Mouse (Mus musculus) kidney, embryonic 15.5 days (tissue): ENCODE data around the gene Zbtb20. TPM values are rescaled to one million over a fixed set of nuclear protein-coding genes. Genes with fewer than 3 reads are reported as not detected.

Experiments used
- ATAC-seq: fragments of 200-750 bp; cut with Nextera tagmentation; replicated peaks from 2 replicates; pipeline ENCODE4 v1.8.0; 2017; ENCODE audit warnings: moderate TSS enrichment; ENCODE audit not compliant: low FRiP score
- H3K27ac ChIP-seq: fragments of 300-500 bp; sonication (generic); 2 replicates; pipeline ENCODE4 v1.5.1; 2015; ENCODE audit warnings: mild to moderate bottlenecking, inconsistent platforms
- H3K27me3 ChIP-seq: fragments of 300-500 bp; sonication (generic); 2 replicates; pipeline ENCODE4 v1.6.1; 2015; ENCODE audit warnings: inconsistent platforms
- H3K36me3 ChIP-seq: fragments of 300-500 bp; sonication (generic); 2 replicates; pipeline ENCODE4 v1.6.1; 2015; ENCODE audit warnings: inconsistent platforms
- H3K4me1 ChIP-seq: fragments of 300-500 bp; sonication (generic); 2 replicates; pipeline ENCODE4 v1.6.1; 2015; ENCODE audit warnings: inconsistent platforms
- H3K4me2 ChIP-seq: fragments of 300-500 bp; sonication (generic); 2 replicates; pipeline ENCODE4 v1.6.1; 2015; ENCODE audit warnings: moderate library complexity, mild to moderate bottlenecking, inconsistent platforms
- H3K4me3 ChIP-seq: fragments of 300-500 bp; sonication (generic); replicated peaks from 2 replicates; pipeline ENCODE4 v1.5.1; 2015; ENCODE audit warnings: mild to moderate bottlenecking, inconsistent platforms
- H3K9ac ChIP-seq: fragments of 300-500 bp; sonication (generic); 2 replicates; pipeline ENCODE4 v1.6.1; 2015; ENCODE audit warnings: mild to moderate bottlenecking, inconsistent platforms
- H3K9me3 ChIP-seq: fragments of 300-500 bp; sonication (generic); replicated peaks from 2 replicates; pipeline ENCODE4 v1.6.1; 2016; ENCODE audit warnings: inconsistent platforms
- WGBS: fragments of 180-500 bp; shearing (Covaris S2); methylation state at CpG from one replicate; pipeline ENCODE4 v1.1.7; 2015; ENCODE audit warnings: mixed read lengths; 5-methylcytosine and 5-hydroxymethylcytosine counted together
- polyA plus RNA-seq: library from polyadenylated mRNA; unstranded; fragments of >200 nt; fragmentation: Nextera tagmentation; extraction: Ambion mirVana; gene quantifications from 2 replicates; pipeline ENCODE4 v1.2.1, GENCODE M21; 2015

The Zbtb20 gene
- polyA plus RNA-seq, 1 experiment from 2014 or later, result 41.2 TPM

DNA sequence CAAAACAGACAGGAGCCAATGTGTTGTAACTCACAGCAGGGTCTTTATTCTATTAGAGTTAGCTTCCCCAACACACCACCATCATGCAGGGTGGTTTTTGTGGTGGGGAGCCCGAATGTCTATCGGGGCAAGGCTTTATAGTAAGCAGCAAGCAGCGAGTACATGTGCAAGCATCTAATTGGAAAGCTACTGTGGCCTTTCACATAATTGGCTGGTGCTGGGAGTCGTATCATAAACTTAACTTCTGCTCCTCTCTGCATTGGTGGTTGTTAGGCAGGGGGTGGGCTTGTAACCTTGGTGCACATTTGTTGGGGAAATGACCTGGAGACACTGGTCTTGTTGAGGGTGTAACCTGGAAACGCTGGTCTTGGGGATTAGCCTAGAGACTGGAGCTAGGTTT lies 207.1 kb downstream of the Zbtb20 start:
- WGBS, result 83% methylated on average over 5 of the region's 5 CpGs
- ATAC-seq, result no peak
- Histone ChIP-seq H3K4me1 (peaks cover 11% of the 10 kb centered on the region; the same call in 1 of the 2 replicates), H3K4me3 (no peak overlapping the region), H3K27me3 (no peaks in the 10 kb centered on the region), H3K36me3 (no peaks in the 10 kb centered on the region), H3K9ac (no peak overlapping the region), H3K9me3 (no peaks in the 10 kb centered on the region), H3K27ac (no peak overlapping the region), H3K4me2 (no peak overlapping the region)

DNA sequence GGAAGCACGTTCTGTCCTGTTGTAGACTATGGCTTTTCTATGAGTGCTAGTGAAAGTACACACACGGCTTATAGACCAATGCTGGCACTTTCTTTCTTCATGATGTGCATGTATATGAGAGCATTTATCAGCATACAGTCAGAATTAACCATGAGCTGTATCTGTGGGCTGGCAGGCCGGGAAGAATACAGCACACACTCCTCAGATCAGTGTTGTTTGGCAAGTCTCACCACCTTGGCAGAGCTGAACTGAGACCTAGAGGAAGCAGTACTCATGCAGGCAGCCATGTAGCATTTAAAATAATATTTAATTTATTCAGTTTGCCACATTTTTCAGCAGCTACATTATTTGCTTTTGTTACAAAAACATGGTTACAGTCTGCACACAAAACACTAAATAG lies 214.5 kb downstream of the Zbtb20 start:
- 84% methylated on average over 3 of the region's 3 CpGs for WGBS
- no peaks in the 10 kb centered on the region for H3K9me3 ChIP-seq
- no peak overlapping the region for H3K9ac ChIP-seq
- H3K4me2 ChIP-seq, result no peak overlapping the region
- ATAC-seq, result no peak
- no peak overlapping the region for H3K4me3 ChIP-seq
- H3K27ac ChIP-seq, result no peak overlapping the region
- no peaks in the 10 kb centered on the region for H3K4me1 ChIP-seq
- H3K27me3 ChIP-seq, result no peaks in the 10 kb centered on the region
- H3K36me3 ChIP-seq, result no peaks in the 10 kb centered on the region

DNA sequence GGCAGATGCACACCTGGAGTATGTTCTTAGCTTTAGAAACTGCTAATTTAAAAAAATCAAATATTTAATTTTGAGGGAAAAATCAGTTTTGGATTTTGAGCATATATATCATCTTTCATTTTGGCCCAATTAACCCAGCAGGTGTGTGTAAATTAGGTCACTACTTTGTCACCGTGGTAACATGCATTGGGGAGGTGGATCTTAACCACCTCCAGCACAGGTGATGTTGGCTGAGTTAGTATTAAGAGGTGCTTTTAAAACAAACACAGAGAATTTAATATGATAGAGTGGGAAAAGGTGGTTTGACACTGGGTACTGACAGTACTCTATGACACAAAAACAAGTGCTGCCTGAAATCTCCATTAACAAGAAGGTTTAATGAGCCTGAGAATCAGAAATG lies 218.5 kb downstream of the Zbtb20 start:
- Histone ChIP-seq H3K4me3 (no peak overlapping the region), H3K4me1 (no peaks in the 10 kb centered on the region), H3K9ac (no peak overlapping the region), H3K9me3 (no peaks in the 10 kb centered on the region), H3K27ac (no peak overlapping the region), H3K36me3 (no peaks in the 10 kb centered on the region), H3K27me3 (no peaks in the 10 kb centered on the region), H3K4me2 (no peak overlapping the region)
- 90% methylated on average over 1 of the region's 1 CpGs for WGBS
- no peak for ATAC-seq

DNA sequence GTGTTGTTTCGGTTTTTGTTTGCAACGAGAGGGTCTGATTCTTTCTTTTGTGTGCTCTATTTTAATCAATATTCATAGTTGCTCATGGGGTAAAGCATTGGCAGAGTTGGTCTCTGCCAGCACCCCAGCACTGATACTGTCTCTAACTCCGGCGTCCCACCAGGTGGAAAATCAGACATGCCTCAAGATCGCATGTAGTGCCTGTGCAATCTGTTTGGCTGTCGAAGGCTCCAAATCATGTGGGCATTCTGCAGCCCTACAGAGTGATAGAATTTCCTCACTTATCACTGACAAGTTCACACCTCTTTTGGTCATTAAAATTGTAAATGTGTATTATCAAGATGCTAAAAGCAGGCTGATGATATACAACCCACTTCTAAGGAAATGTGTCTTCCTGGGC lies 219.1 kb downstream of the Zbtb20 start:
- 86% methylated on average over 6 of the region's 6 CpGs for WGBS
- Histone ChIP-seq H3K9me3 (no peaks in the 10 kb centered on the region), H3K27me3 (no peaks in the 10 kb centered on the region), H3K27ac (no peak overlapping the region), H3K4me1 (no peaks in the 10 kb centered on the region), H3K4me2 (no peak overlapping the region), H3K36me3 (no peaks in the 10 kb centered on the region), H3K4me3 (no peak overlapping the region), H3K9ac (no peak overlapping the region)
- no peak for ATAC-seq

DNA sequence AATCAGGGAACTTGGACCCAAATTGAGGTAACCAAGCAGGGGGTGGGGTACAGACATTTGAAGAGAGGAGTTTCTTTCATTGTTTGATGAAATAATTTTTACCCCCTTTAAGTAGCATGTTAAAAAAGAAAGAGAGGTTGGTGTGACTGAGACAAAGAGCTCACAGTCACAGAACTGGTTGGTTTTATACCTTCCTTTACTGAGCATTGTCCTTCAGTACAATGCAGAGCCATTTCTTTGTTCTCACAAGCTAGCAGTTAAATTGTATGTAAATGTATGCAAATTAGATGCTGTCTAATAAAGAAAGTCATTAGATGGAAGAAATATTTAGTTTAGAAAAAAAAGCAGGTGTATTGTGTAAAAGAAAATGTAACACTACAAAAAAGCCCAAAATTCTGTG lies 220.4 kb downstream of the Zbtb20 start:
- Histone ChIP-seq H3K4me3 (no peak overlapping the region), H3K36me3 (no peaks in the 10 kb centered on the region), H3K27me3 (no peaks in the 10 kb centered on the region), H3K27ac (no peak overlapping the region), H3K9ac (no peak overlapping the region), H3K4me1 (no peaks in the 10 kb centered on the region), H3K9me3 (no peaks in the 10 kb centered on the region), H3K4me2 (no peak overlapping the region)
- ATAC-seq, result no peak

DNA sequence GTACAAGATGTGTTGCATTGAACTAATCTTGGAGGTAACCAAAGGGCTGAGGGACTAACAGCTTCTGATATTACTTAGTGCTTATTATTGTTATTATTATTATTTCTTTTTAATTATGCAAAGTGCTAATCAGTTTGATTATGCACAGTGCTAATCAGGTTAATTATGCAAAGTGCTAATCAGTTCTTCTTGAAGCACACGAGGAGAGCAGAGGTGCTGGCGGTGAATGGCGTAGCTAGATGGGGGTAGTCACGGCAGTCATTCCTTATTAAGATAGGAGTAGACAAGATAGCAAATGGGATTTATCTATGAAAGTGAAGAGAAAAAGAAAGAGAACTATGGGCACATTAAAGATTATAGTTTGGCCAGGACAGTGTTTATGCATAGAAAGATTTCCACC lies 222.5 kb downstream of the Zbtb20 start:
- Histone ChIP-seq H3K36me3 (no peaks in the 10 kb centered on the region), H3K9ac (no peak overlapping the region), H3K27ac (no peak overlapping the region), H3K4me3 (no peak overlapping the region), H3K27me3 (no peaks in the 10 kb centered on the region), H3K9me3 (no peaks in the 10 kb centered on the region), H3K4me1 (no peaks in the 10 kb centered on the region), H3K4me2 (no peak overlapping the region)
- WGBS, result 88% methylated on average over 4 of the region's 4 CpGs
- ATAC-seq, result no peak

DNA sequence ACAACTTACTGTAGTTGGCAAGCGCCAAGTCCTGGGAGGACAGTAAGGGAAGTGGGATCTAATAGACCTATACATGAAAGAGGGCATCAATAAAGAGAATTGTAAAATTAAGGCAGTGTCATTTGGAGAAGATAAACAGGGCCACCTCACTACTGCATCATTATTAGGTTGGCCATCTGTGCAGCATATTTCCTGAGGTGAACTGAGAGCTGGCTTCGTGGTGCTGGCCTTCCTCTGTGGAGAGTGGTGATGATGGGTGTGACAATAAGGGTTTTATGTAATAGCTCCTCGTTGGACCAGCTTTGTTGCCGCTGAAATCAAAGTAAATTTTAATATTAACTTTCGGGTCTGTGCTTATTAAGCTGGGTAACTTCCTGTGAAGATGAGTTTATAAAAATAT lies 223.0 kb downstream of the Zbtb20 start:
- WGBS, result 84% methylated on average over 5 of the region's 5 CpGs

DNA sequence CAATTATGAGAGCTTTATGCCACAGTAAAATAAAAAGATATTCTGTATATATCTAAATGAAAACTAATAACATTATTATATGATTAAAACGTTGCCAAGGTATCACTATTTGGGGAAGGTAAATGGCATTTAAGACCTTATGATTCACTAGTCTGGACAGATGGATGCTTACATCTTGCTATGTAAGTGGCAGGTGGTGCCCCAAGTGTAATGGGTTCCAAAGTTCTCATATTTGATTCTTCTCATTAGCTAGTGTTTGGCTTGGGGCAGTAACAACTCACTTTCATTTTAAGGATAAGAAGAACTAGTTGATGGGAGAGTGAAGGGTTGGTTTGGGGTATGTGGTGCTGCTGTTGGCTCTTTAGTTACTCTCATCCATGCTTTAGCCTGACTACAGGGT lies 235.6 kb downstream of the Zbtb20 start:
- ATAC-seq, result no peak
- H3K4me2 ChIP-seq, result no peak overlapping the region
- H3K9ac ChIP-seq, result no peak overlapping the region
- WGBS, result 71% methylated on average over 1 of the region's 1 CpGs
- 0 out of 2 replicates have a peak, but pooled peaks cover 3% of the 10 kb centered on the region for H3K4me1 ChIP-seq
- H3K9me3 ChIP-seq, result no peaks in the 10 kb centered on the region
- no peaks in the 10 kb centered on the region for H3K36me3 ChIP-seq
- no peak overlapping the region for H3K27ac ChIP-seq
- H3K27me3 ChIP-seq, result no peaks in the 10 kb centered on the region
- H3K4me3 ChIP-seq, result no peak overlapping the region

More for the DNA sequence above, 223.0 kb downstream of the Zbtb20 start:
- ATAC-seq, result no peak
- Histone ChIP-seq H3K27me3 (no peaks in the 10 kb centered on the region), H3K9me3 (no peaks in the 10 kb centered on the region), H3K4me1 (no peaks in the 10 kb centered on the region), H3K27ac (no peak overlapping the region), H3K36me3 (no peaks in the 10 kb centered on the region), H3K9ac (no peak overlapping the region), H3K4me3 (no peak overlapping the region), H3K4me2 (no peak overlapping the region)

DNA sequence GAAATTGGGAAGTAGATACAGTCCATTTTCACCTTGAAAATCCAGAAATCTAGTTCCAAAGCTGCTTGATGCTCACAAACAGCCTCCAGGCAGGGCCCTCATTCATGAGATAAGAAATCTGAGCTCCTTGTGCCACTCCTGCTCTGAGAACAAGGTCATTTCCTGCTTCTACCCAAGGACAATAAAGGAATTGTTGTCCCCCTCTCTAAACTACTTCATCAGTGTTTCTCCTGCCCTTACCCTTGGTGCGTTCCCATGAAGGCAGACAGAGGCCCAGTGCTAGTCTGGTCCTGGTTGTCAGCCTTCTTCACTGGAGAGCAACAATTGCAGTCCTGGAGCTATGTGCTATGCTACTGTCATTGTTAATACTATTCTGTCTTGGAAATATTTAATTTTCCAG lies 238.3 kb downstream of the Zbtb20 start:
- Histone ChIP-seq H3K27ac (no peak overlapping the region), H3K4me1 (0 out of 2 replicates have a peak, but pooled peaks cover 3% of the 10 kb centered on the region), H3K4me3 (no peak overlapping the region), H3K9ac (no peak overlapping the region), H3K36me3 (no peaks in the 10 kb centered on the region), H3K27me3 (no peaks in the 10 kb centered on the region), H3K4me2 (no peak overlapping the region), H3K9me3 (no peaks in the 10 kb centered on the region)
- ATAC-seq, result peak; percentile 40; the same call in 1 of the 2 replicates
- 26% methylated on average over 1 of the region's 1 CpGs for WGBS

DNA sequence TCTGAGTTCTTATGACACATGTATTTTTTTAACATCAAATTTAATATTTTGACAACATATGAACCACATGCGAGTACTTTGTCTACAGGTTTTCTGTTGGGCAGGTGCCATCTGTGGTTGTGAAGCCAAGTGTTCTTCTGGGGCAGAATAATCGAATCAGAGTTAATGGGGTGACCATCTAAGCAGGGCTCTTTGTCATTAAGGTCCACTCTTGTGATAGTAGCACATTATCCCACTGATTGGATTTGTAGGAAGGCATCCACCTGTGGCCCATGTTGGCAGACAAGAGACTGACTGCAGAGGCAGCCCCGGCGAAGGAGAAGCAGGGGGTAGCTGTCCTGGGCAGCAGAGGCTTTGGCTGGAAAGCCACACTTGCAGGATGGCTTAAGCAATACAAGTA lies 254.3 kb downstream of the Zbtb20 start:
- H3K36me3 ChIP-seq, result no peaks in the 10 kb centered on the region
- no peaks in the 10 kb centered on the region for H3K27me3 ChIP-seq
- no peaks in the 10 kb centered on the region for H3K9me3 ChIP-seq
- no peaks in the 10 kb centered on the region for H3K4me1 ChIP-seq
- H3K27ac ChIP-seq, result no peak overlapping the region
- no peak overlapping the region for H3K4me3 ChIP-seq
- no peak overlapping the region for H3K9ac ChIP-seq
- ATAC-seq, result no peak
- WGBS, result 77% methylated on average over 4 of the region's 4 CpGs
- no peak overlapping the region for H3K4me2 ChIP-seq

DNA sequence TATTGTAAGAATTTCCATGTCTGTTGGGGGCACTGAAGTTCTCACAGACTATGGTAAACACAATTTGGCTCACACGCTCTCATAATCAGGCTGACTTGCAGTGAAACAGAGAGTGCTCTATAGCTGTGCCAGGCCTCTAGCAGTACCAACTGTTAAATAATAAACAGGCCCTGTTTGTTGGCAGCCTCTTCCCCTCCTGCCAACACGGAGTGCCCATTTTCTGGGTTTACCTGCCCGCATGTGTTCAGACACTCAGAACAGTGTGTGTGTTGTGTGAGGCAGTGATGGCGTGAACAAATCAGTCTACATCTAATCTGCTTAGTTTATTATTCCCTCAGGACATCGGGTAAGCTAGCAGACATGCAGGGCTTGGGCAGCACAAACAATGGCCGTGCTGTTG lies 254.9 kb downstream of the Zbtb20 start:
- WGBS, result 44% methylated on average over 6 of the region's 6 CpGs
- Histone ChIP-seq H3K36me3 (no peaks in the 10 kb centered on the region), H3K9me3 (no peaks in the 10 kb centered on the region), H3K27ac (no peak overlapping the region), H3K4me3 (no peak overlapping the region), H3K4me1 (no peaks in the 10 kb centered on the region), H3K9ac (no peak overlapping the region), H3K4me2 (no peak overlapping the region), H3K27me3 (no peaks in the 10 kb centered on the region)
- ATAC-seq, result no peak

DNA sequence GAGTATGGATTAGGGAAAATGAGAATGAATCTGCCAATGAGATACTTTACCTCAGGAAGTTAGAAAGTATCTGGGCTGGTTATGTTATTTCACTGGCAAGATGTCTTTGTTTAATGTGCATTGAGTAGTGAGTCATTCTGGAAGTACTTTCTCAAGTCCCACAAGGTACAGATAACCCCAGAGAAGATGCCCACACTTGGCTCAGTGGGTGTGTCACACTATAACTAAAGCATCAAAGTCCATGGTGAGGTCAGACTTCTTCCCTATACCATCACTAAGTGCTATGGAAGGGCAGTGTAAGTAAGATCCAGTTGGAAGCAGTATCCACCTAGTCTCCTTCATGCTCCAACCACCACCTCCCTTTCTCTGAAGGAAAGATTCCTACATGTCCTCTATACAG lies 255.4 kb downstream of the Zbtb20 start:
- Histone ChIP-seq H3K9ac (no peak overlapping the region), H3K4me1 (no peaks in the 10 kb centered on the region), H3K27me3 (no peaks in the 10 kb centered on the region), H3K36me3 (no peaks in the 10 kb centered on the region), H3K27ac (no peak overlapping the region), H3K4me2 (no peak overlapping the region), H3K4me3 (no peak overlapping the region), H3K9me3 (no peaks in the 10 kb centered on the region)
- ATAC-seq, result no peak

DNA sequence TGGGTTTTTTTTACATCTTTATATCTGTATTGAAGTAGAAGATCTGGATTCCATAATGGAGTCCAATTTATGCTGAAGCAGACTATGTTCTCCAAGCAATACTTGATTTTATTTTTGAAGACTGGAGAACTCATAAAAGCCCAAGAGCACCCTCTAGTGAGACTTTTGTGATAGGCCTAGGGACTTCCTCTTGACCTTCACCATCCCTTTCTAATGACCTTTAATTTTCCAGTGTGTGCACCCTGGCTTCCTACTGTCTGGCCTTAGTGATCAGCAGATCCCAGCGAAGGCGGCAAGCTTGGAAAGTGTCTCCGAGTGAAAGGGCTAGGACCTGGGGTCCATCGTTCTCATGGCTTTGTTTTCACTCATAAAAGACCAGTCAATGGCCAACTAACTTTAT lies 292.8 kb downstream of the Zbtb20 start:
- Histone ChIP-seq H3K4me2 (no peak overlapping the region), H3K27me3 (no peaks in the 10 kb centered on the region), H3K36me3 (no peaks in the 10 kb centered on the region), H3K9me3 (no peaks in the 10 kb centered on the region), H3K9ac (no peak overlapping the region), H3K27ac (no peak overlapping the region), H3K4me1 (no peaks in the 10 kb centered on the region), H3K4me3 (no peak overlapping the region)
- WGBS, result 66% methylated on average over 4 of the region's 4 CpGs
- no peak for ATAC-seq
